Mouse (Mus musculus) hindbrain, embryonic 15.5 days (tissue): ENCODE data around the gene Lrrc75a. TPM values are rescaled to one million over a fixed set of nuclear protein-coding genes. Genes with fewer than 3 reads are reported as not detected.

Experiments
- ATAC-seq: fragments of 200-750 bp; cut with Nextera tagmentation; 2 replicates; pipeline ENCODE4 v1.8.0; 2017; ENCODE audit warnings: low read depth, moderate number of reproducible peaks, moderate TSS enrichment; ENCODE audit not compliant: low FRiP score
- H3K27ac ChIP-seq: fragments of 300-500 bp; sonication (generic); replicated peaks from 2 replicates; pipeline ENCODE4 v1.5.1; 2015; ENCODE audit warnings: mild to moderate bottlenecking, inconsistent platforms
- H3K27me3 ChIP-seq: fragments of 300-500 bp; sonication (generic); 2 replicates; pipeline ENCODE4 v1.6.1; 2015; ENCODE audit warnings: control low read depth, inconsistent platforms
- H3K36me3 ChIP-seq: fragments of 300-500 bp; sonication (generic); 2 replicates; pipeline ENCODE4 v1.6.1; 2015; ENCODE audit warnings: control low read depth, inconsistent platforms
- H3K4me1 ChIP-seq: fragments of 300-500 bp; sonication (generic); replicated peaks from 2 replicates; pipeline ENCODE4 v1.6.1; 2015; ENCODE audit warnings: control low read depth, inconsistent platforms
- H3K4me2 ChIP-seq: fragments of 300-500 bp; sonication (generic); 2 replicates; pipeline ENCODE4 v1.6.1; 2015; ENCODE audit warnings: moderate library complexity, mild to moderate bottlenecking, inconsistent platforms
- H3K4me3 ChIP-seq: fragments of 300-500 bp; sonication (generic); 2 replicates; pipeline ENCODE4 v1.5.1; 2015; ENCODE audit warnings: mild to moderate bottlenecking, inconsistent platforms
- H3K9ac ChIP-seq: fragments of 300-500 bp; sonication (generic); 2 replicates; pipeline ENCODE4 v1.6.1; 2015; ENCODE audit warnings: inconsistent platforms
- H3K9me3 ChIP-seq: fragments of 300-500 bp; sonication (generic); 2 replicates; pipeline ENCODE4 v1.6.1; 2016; ENCODE audit warnings: control low read depth, inconsistent platforms
- polyA plus RNA-seq: library from polyadenylated mRNA; unstranded; fragments of >200 nt; fragmentation: Nextera tagmentation; extraction: Ambion mirVana; gene quantifications from 2 replicates; pipeline ENCODE4 v1.2.1, GENCODE M21; 2015

The Lrrc75a gene
- polyA plus RNA-seq, 1 experiment from 2014 or later: 12.9 TPM

- peaks cover 10% of the 10 kb centered on the region; the same call in 1 of the 2 replicates for H3K36me3 ChIP-seq
- H3K27me3 ChIP-seq: no peaks in the 10 kb centered on the region
- peak overlapping the region; percentile 50 for H3K4me3 ChIP-seq
- no peak overlapping the region for H3K27ac ChIP-seq
- H3K9ac ChIP-seq: no peak overlapping the region
- peaks cover 29% of the 10 kb centered on the region for H3K4me1 ChIP-seq
- no peaks in the 10 kb centered on the region for H3K9me3 ChIP-seq
- H3K4me2 ChIP-seq: peak overlapping the region; percentile 98
- ATAC-seq: no peak
These were observed 93.3 kb downstream of the Lrrc75a start for GRCm38 (mm10) chr11:62554934-62555517.

Other genes with a start within 250 kb of the Lrrc75a start
- 9.7 and 11.0 TPM in 2 replicates for gene Pigl, start 190.1 kb downstream of the Lrrc75a start, polyA plus RNA-seq
- 177 and 180 TPM in 2 replicates for gene Ncor1, start 190.0 kb downstream of the Lrrc75a start, polyA plus RNA-seq
- gene Cenpv, start 109.3 kb downstream of the Lrrc75a start, polyA plus RNA-seq: 56.8 and 57.3 TPM in 2 replicates
- gene Ubb, start 97.4 kb downstream of the Lrrc75a start, polyA plus RNA-seq: 4,365 and 4,386 TPM in 2 replicates
- 30.9 and 31.2 TPM in 2 replicates for gene Trpv2, start 74.0 kb downstream of the Lrrc75a start, polyA plus RNA-seq
- 23.7 and 26.4 TPM in 2 replicates for gene Mmgt2, start 141 bp upstream of the Lrrc75a start, polyA plus RNA-seq
- gene Zfp287, start 83.4 kb upstream of the Lrrc75a start, polyA plus RNA-seq: 17.6 and 20.2 TPM in 2 replicates
- not detected in 2 replicates for gene Gm10428, start 104.6 kb upstream of the Lrrc75a start, polyA plus RNA-seq
- gene Zfp286, start 140.9 kb upstream of the Lrrc75a start, polyA plus RNA-seq: 27.0 and 31.0 TPM in 2 replicates
- gene Trim16, start 171.7 kb upstream of the Lrrc75a start, polyA plus RNA-seq: 8.1 and 8.4 TPM in 2 replicates
- gene Fbxw10, start 198.5 kb upstream of the Lrrc75a start, polyA plus RNA-seq: 0.18 and 0.66 TPM in 2 replicates
- 52.4 and 53.8 TPM in 2 replicates for gene Tvp23b, start 230.9 kb upstream of the Lrrc75a start, polyA plus RNA-seq